Mouse (Mus musculus) layer of hippocampus, adult 9-11 months (tissue): Measurements from ENCODE around the gene Dok4.

Source experiments
- DNase-seq: peaks from one replicate; pipeline ENCODE4 v3.0.0; 2022

The Dok4 gene

DNA sequence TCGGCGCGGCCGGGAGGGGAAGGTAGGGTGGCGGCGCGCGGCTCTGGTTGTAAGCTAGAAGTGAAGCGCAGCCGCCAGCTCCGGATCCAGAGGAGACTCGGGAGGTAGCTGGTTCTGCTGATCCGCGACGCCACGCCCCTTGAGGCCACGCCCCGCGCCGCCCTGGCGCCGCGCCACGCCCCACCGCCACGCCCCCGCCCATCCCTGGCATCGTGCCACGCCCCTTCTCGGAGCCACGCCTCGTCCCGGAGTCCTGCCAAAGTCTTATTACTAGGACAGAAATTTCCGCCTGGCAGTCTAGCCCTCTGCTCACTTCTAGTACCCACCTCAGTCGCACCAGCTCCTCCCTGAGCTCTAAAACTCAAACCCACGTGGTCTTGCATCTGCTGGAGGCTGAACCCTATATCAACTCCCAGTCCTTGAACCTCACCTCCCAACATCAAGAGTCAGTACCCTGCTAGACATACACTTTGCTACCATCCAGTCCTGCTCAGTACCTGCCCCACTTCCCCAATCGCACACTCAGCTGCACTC, at the start of gene Dok4:
Gene Dok4, minus strand, starts transcription at position 134 of the 534 bp plus-strand sequence.
- DNase-seq: peak; percentile 45

DNA sequence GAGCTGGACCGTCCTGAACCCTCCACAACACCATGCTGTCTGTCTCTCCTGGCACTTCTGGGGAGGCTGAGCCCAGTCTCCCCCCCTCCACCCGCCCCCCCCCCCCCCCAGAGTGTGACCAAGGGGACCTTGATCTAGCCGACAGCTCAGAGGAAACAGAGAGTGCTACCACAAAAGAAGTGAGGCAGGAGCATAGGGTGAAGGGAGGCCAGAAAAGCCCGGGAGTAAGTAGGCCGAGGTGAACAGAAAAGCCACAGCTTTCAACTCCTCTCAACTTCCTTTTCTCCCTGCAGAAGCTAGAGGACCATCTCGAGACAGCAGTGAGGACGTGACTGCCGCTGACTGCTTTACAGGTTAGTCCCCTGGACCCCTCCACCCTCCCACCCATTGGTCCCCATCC, 47.3 kb upstream of the Dok4 start, which contains the start of gene Adgrg5:
Gene Adgrg5, plus strand, starts transcription at position 290 of the 400 bp plus-strand sequence.
- no peak for DNase-seq

DNA sequence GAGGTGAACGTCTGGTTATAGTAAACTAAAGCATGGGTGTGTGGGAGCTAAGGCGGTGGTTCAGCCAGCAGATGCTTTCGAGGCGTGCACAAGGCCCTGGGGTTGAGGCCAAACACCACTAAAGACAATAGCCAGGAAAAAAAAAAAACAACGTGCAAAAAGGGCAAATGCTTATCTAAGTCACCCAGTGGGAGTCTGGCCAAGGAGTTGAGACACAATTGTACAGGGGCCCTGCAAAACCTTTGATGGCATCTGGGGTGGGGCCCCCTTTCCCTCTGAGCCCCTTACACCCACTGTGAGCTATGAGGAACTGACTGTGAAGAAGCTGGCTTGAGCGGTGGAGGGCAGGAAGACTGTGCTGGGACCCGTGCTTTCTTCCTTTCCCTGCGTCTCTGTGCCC, 46.5 kb upstream of the Dok4 start:
- DNase-seq: no peak

DNA sequence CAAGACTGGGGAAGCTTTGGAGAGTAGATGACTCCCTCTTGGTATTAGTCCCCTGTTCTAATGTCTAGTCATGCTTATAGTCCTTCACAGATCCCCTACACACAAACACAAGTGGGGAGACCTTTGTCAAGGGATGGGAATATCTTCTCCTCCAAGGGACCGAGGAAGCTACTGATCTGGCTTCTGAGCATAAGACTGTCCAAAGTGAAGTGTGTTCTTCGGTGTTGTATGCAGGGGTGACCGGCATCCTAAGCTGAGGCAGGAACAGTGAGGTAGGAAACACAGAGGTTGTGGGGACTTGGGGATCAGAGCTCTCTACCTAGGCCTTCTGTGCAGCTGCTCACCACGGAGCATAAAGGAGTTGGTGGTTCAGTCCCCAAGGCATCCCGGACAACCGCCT, 46.0 kb upstream of the Dok4 start:
- DNase-seq: no peak

DNA sequence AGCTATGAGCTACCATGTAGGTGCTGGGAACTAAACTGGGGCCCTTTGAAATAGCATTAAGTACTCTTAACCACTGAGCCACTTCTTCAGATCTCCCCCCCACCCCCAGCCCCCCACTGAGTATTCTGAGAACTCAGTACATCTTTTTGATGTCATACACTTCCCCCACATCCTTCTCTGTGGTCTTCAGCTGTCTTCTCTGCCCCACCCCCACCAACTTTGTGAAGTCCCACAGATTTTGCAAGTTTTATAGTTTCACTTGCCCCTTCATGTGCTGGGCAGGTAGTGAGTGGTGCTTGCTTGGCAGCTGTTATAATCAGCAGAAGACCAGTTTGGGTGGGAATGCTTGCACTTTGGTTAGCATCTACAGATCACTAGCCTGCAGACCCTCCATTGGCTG, 43.1 kb upstream of the Dok4 start:
- no peak for DNase-seq

- no peak for DNase-seq
Measured at GRCm38 (mm10) chr8:94917851-94918495, 41.8 kb upstream of the Dok4 start, which contains the start of gene Ccdc102a. TSS of gene Ccdc102a (minus strand) at chr8:94918098.

- DNase-seq: peak; percentile 86
Measured at GRCm38 (mm10) chr8:94917352-94917751, 41.2 kb upstream of the Dok4 start.

- no peak for DNase-seq
Measured at GRCm38 (mm10) chr8:94916960-94917324, 40.8 kb upstream of the Dok4 start.

DNA sequence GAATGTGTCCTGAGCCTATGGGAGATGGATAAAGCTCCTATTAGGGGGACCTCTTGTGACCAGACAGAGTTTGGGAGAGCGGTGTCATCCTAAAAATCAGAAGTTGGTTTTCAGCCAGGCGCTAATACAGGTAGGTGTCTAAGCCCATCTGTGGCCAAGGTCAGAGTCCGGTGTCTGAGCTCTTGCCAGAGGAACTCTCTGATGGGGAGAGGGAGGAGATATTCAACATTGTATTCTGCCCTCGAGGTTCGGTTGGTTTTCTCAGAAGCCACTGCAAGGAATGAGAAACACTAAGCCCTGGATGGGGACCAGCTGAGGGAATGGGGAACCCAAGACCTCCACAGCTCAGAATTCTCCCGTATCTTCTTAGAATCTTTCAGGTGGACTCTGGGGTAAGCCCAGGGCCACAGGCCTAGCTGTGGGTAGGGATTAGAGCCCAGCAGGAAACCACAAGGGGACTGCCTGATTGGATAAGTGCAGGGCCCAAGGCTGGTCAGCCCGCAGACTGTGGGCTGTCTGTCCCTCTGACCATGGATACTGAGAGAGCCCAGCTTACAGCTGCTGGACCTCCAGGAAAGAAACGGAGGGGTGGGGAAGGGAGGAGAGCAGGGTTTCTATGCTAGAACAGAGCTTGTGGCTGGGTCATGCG, 40.3 kb upstream of the Dok4 start:
- DNase-seq: no peak

GRCm38 (mm10) chr8:94914701-94915101, 38.6 kb upstream of the Dok4 start:
- no peak for DNase-seq

DNA sequence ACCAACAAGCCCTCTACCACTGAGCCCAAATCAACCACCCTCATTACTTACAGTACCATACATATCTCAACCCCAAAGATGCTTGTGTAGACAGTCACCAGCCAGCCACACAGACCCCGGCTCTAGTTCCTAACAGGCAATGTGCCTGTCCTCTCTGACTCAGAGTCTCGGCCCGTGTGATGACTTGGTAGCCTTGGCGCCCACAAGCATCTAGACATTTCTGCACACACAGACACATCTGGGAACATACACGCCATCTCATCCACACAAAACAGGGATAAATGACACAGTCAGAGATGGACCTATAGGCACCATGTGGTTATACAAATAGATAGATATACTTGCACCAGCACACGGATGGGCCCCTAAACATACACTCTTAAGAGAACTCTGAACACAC, 38.1 kb upstream of the Dok4 start:
- no peak for DNase-seq

DNA sequence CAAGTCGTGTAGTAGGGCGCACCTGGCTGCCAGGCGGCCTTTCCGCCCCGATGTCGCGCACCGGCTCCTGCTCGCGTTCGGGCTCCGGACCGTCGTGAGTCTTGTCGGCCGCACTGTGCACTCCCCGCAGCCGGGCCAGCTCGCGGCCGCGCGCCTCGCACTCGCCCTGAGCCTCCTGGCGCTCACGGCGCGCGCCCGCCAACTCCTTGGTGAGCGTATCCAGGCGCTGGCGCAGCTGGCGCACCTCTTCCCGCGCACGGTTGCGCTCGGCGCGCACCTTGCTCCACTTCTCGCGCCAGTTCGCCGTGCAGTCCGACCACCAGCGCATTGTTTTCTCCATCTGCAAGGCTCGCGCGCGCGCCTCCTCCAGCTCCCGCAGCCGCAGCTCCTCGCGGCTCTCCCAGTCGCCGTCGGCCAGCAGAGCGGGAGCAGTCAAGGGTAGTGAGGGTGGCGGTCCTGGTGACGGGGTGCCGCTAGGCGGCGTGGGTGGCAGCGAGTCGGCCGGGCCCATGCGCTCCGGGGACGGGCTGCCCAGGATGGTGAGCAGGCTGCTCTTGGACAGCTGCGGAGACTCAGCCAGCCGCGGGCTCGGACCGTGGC, 37.0 kb upstream of the Dok4 start:
- no peak for DNase-seq

DNA sequence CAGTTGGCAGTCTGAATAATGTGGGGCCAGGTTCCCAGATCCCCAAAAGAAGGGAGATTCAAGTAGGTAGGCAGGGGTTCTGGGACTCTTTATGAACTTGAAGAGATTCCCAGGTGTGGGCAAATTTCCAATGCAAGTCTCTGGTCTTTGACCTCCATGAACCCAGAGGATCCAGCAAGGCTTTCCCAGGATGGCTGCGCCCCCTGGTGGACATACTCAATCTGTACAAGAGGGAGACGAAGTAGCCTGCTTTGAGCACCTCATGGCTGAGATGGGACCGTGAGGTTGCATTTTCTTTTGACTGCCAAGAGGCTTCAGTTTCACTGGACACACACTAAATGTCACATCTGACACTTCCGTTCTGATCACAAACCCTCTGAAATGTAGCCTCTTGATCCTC, 32.7 kb upstream of the Dok4 start:
- DNase-seq: no peak

DNA sequence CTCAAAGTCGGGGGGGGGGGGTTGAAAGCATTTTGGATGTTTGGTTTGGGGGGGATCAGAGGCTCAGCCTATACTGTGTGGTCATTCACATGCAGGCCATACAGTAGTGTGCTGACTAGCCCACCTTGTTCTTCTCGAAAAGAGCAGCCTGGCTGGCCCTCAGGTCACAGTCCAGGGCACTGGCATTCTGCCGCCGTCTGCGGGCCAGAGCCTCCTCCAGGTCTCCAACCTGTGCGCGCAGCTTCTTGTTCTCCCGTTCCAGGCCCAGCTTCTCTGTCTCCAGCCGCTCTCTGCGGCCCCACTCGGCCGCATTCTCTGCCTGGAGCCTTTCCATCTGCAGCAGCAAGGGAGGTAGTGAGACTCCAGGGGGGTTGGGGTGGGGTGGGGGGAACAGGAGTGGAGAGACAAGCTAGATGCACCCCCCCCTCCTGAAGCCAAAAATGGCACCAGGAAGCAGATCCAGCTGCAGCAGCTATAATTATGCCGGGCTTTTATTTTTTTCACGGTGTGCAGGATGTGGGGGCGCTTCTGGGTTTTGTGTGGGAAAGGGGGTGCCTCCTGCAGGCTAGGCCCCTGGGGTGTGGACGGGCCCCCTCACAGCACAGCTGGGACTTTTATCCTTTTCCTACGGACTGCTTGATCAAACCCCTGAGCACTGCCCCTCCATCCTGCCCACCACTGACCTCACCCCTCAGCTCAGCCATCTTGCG, 31.6 kb upstream of the Dok4 start:
- DNase-seq: no peak

- DNase-seq: no peak
Measured at GRCm38 (mm10) chr8:94904450-94905175, 28.5 kb upstream of the Dok4 start.

GRCm38 (mm10) chr8:94903709-94904108, 27.6 kb upstream of the Dok4 start:
- no peak for DNase-seq

DNA sequence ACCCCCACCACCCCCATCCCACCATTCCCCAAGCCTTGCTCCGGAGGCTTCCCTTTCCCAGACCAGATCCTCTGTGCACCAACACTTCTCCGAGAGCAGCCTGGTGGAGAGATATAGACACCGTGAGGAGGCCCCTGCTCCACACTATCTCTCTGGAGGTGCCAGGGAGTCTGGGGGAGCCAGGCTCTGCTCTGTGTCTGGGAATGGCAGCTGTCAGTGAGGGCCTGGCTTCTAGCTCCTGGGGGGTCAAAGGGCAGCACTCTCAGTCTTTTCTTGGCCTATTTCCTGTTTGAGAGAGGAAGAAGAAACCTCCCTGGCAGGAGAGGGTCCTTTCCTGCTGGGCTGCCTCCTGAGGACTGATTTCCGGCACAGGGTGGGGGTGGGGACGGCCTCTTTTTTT, 24.9 kb upstream of the Dok4 start:
- no peak for DNase-seq

DNA sequence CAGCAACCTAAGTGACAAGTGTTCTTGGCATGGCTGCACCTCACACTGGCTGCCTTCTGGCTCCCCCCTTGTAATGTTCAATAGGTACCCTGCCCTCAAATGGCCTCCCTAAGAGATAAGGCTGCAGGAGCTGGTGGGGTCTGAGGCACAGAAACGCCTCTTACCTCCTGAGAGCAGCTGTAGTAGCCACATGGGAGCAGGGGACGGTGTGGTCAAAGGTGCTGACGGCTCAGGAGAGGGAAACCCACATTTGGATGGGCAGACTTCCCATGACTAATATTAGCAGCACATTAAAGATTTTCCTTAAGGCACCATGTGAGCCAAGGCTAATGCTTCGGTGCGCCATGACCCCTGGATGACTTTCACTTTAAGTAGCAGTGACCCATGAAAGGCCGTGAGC, 24.5 kb upstream of the Dok4 start:
- no peak for DNase-seq

DNA sequence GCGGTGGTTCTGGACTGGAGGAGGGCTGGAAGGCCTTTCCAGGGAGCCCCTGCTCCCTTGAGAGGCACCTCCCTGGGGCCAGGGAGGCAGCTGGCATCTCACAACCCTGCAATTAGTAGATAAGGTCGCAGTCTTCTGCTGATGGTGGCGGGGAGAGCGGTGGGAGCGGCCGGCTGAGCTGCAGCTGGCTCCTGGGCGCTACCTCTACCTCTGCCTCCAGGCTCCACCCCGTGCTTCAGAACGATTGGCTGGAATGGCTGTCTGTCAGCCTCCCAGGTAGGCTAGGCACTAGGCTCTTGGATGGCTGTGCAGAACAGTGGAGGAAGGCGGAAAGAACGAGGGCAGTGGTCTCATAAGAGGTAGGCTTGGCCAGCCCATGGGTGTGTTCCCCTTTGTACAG, 23.1 kb upstream of the Dok4 start:
- no peak for DNase-seq

- no peak for DNase-seq
Measured at GRCm38 (mm10) chr8:94892917-94893316, 16.8 kb upstream of the Dok4 start.

DNA sequence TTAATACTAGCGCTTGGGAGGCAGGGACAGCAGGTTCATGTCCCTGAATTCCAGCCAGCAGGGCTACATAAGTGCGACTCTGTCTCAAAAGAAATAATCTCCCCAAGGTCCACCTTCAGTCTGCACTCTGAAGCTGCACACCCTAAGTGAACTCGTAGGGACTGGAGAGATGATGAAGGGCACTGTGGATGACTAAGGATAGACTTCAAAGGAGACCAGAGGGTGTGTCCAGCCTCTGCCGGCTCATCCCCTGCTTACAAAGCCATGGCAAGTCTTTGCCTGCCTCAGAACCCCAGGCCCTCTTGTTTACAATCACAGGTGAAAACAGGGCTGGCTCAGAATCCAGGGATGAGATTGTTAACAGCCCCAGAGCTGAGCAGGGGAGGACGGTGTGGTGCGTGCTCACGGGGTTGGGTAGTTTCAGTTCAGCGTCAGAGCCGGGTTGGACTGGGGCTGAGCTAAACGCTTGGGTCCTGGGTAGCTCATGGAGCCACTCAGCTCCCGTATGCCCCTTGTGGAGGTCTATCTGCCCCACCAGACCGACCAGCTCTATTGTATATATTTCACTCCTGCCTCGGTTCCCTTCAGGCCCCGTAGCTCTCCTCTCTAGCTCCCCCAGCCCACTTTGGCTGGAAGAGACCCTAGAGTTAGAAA, 12.4 kb upstream of the Dok4 start:
- DNase-seq: no peak

DNA sequence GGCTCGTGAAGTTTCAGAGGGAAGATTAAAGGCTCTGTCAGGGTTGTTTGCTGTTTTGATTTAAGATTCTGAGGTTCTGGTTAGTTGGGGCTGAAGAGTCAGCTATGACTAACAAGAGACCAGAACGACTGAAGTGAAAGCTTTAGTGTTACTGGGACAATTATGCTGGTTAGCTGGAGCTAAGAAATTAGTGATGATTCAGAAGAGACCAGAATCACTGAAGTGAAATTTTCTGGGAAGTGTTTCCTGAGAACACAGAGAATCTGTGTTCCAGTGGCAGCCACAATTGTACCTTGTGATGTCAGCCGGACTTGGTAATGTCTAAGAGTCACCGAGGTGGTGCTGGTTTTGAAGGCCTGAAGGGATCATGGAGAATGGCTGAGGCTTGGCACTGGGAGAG, 4.6 kb upstream of the Dok4 start:
- DNase-seq: no peak
